Mouse (Mus musculus): ENCODE measurements at regions not wholly inside any gene's neighbourhood (a gene's known extent, or its start where the extent isn't known, plus 50 kb on each side); places are given as distances from the start of the nearest gene placed in this dataset.

DNA sequence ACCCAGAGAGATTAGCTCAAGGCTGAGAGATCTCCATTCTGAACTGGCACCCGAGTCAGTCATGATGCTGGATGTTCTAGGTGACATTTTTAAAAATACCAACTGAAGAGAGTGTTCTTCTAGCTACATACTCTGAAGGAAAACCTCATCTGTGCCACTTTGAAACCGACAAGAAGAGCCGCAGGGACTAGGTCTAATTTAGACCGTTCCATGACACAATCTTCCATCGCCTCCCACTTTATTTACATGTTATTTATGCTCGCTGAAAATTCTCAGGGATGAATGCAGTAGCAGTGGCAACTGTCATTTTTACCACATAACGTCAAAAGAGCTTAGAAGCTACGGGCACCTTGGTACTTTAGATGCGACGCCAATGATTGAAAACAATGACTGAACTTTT lies 514.1 kb upstream of the Gm10131 start:
- no peak for DNase-seq (ENCODE audit: low spot score)

DNA sequence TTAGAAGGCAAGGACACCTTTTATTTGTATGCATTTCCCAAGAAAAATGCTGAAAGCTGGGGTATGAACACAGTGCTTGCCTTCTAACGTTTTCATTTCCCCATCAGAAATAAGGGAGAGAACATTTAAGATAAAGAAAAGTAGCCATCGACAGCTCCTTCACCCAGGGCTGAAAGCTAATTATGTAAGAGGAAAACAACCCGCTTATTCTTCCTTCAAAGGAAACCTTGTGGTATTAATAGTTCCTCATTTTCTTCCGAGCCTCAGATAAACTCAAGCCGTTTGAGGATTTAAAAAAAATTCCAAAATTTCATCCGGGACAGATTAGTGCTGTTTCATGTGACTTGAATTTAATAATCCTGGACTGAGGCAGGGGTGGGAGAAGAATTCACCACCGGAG lies 512.2 kb upstream of the Gm10131 start:
- DNase-seq (ENCODE audit: low spot score): no peak

GRCm38 (mm10) chr8:34622177-34623114 lies 510.9 kb upstream of the Gm10131 start:
- no peak for DNase-seq (ENCODE audit: low spot score)

DNA sequence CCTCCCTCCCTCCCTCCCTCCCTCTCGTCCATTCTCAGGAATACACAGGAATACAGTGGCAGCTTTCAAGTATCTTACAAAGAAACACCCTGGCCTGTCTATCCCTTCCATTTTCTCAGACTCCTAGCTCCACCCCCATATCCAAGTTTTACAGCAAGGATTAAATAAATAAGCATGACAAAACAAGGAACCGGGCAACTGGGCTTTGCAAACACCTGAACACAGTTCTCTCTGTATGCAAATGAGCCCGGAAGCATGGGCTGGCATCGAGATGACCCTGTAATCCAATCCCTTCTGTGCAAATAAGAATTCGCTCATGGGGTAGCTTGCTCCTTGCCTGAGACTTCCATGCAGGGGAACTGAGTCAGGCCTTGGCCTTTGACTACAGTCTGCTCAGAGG lies 506.5 kb upstream of the Gm10131 start:
- no peak for DNase-seq (ENCODE audit: low spot score)

GRCm38 (mm10) chr8:34614987-34615386 lies 503.4 kb upstream of the Gm10131 start:
- no peak for DNase-seq (ENCODE audit: low spot score)

DNA sequence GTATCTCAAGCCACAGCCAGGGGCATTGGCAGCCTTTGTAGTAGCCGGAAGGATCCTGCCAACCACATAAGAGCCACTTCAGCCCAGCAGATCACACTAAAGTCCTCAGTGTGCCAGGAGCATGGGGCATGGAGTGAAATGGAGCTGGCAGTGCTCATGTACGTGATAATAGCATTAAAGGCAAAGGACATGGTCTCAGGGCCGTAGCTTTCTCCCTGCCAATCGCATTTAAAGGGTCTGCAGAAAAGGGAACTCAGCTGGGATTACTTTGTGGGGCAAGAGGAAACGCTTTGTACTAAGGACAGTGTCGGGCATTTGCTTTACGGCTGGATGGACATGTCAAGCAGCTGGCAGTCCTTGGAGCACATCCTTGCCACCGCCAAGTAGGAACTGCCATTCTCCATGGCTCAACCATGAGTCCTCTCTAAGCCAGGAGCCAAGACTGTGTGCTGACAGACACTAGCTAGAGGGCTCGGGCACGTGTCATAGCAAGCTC lies 502.5 kb upstream of the Gm10131 start:
- DNase-seq (ENCODE audit: low spot score): no peak

GRCm38 (mm10) chr8:34613138-34613537 lies 501.6 kb upstream of the Gm10131 start:
- DNase-seq (ENCODE audit: low spot score): peak; percentile 56

- no peak for DNase-seq (ENCODE audit: low spot score)
Observed at GRCm38 (mm10) chr8:34612396-34612795, 500.9 kb upstream of the Gm10131 start.

- DNase-seq (ENCODE audit: low spot score): no peak
Observed at GRCm38 (mm10) chr8:34610186-34610585, 498.6 kb upstream of the Gm10131 start.

GRCm38 (mm10) chr8:34607426-34607825 lies 495.9 kb upstream of the Gm10131 start:
- DNase-seq (ENCODE audit: low spot score): no peak

GRCm38 (mm10) chr8:34605031-34605430 lies 493.5 kb upstream of the Gm10131 start:
- DNase-seq (ENCODE audit: low spot score): no peak

GRCm38 (mm10) chr8:34604581-34604980 lies 493.0 kb upstream of the Gm10131 start:
- no peak for DNase-seq (ENCODE audit: low spot score)

DNA sequence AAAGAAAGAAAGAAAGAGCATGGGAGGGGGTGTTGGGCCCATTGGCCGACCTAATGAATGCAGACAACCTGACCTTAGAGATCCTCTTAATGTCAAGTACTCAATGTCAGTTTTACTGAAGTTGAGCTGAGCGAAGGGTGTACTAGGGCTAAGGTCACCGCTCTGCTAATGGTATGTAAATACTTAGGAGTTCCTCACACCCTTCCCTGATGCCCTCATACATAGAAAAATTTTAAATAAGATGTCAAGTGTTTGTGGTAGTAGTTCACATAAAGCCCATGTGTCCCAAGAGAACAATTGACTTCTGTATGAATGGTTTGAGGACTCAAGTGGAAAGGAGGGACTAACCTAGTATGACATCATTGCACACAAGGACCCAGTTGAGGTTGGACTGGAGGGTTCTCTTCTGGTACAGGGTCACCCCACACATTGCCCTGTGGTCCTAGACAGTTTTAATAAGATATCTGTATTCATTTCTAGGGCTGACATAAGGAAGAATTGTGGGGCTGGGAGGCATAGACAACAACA lies 490.0 kb upstream of the Gm10131 start:
- DNase-seq (ENCODE audit: low spot score): no peak

GRCm38 (mm10) chr8:34600880-34601279 lies 489.3 kb upstream of the Gm10131 start:
- no peak for DNase-seq (ENCODE audit: low spot score)

DNA sequence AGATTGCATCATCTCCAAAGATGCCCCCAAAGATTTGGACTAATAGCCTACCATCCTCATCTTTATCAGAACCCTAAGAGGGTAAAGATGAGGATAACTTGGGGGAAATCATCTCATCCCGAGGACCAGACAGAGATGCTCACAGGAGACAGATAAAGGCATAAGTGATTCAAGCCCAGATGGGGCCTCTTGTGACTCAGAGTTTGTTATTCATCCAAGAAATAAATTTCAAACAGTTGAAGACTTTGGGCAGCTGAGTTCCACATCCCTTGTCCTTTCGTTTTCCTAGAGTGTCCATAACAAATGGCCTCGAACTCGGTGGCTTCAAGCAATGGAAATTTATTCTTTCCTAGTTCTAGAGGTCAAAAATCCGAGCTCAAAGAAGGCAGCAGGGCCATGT lies 485.1 kb upstream of the Gm10131 start:
- no peak for DNase-seq (ENCODE audit: low spot score)

DNA sequence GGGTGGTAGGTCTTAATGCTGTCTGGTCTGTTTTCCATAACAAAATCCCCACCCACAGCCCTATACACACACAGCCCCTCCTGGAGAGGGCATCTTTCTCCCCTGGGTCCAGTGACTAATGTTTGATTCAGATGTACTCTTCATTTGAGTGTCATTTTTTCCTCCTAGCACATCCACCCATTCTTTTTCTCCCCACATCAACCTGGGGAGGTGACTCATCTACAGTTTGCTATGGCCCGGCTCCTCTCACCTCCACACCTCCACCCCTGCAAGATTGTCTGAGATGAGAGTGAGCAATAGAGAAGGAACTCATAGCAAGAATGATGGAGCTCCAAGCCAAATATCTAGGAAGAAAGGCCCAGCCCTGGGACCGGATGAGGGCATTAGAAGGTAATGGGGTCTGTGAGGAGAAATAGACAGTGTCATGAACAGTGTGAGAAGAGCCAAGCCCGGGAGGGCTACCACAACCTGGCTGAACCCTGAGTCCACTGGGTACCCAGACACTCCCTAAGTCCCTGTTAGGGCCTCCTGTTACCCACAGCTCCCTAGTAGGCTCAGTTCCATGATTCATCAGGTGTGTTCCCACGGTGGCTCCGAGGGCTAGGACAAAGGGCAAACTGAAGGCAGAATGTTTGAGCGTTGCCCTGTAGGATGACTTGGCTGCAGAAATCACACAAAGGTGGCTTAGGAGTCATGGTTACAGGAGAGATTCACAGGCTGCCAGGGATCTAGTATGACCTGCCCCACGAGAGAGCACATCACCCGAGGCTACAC lies 479.6 kb upstream of the Gm10131 start:
- no peak for DNase-seq (ENCODE audit: low spot score)

DNA sequence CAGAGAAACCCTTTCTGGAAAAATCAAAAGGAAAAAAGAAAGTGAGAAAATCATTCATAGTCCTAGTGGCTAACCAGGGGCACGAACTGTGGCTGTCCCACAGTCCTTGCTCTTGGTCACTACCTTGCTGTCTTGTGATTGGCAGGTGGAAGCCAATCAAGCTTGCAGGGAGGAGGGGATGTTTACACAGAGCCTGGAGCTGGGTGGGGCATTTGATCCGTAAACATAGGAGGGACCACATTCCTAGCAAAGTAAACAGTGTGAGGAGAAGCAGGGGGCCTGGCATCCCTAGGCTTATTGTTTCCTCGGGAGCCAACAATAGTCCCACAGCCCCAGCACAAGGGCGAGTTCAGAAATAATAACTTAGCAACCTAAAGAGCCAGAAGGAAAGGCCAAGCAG lies 466.5 kb upstream of the Gm10131 start:
- DNase-seq (ENCODE audit: low spot score): no peak

- no peak for DNase-seq (ENCODE audit: low spot score)
Observed at GRCm38 (mm10) chr8:34574009-34574408, 462.5 kb upstream of the Gm10131 start.

- no peak for DNase-seq (ENCODE audit: low spot score)
Observed at GRCm38 (mm10) chr8:34573007-34573881, 461.7 kb upstream of the Gm10131 start.

GRCm38 (mm10) chr8:34571736-34572135 lies 460.2 kb upstream of the Gm10131 start:
- DNase-seq (ENCODE audit: low spot score): no peak

DNA sequence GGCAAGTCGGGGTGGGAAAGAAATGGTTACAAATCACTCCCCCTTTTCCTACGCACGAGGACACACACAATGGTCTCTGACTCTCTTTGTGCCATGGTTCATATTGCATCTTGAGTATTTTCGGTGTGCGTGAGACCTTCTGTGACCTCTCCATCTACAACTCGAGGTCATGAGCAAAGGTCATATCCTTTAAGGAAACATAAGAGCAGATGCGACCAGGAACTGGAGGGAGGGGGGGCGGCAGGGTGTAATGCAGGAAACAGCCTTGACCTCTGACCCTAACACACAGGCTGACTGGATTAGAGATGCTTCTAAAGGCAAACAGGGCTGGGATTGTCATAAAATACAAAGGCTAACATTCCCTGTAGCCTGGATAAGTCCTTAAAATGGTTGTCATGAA lies 450.7 kb upstream of the Gm10131 start:
- DNase-seq (ENCODE audit: low spot score): no peak

- no peak for DNase-seq (ENCODE audit: low spot score)
Observed at GRCm38 (mm10) chr8:34549786-34550185, 438.2 kb upstream of the Gm10131 start.
